Mouse (Mus musculus) intestine, embryonic 15.5 days (tissue): ENCODE measurements around the gene 4930432M17Rik. TPM values are rescaled to one million over a fixed set of nuclear protein-coding genes. Genes with fewer than 3 reads are reported as not detected.
A peak's percentile ranks its signal among the peaks of the same experiment; 100 is the strongest.

Experiments used
- ATAC-seq: fragments of 200-750 bp; cut with Nextera tagmentation; 2 replicates; pipeline ENCODE4 v1.8.0; 2017; ENCODE audit warnings: moderate TSS enrichment, moderate library complexity
- H3K27ac ChIP-seq: fragments of 300-500 bp; sonication (generic); 2 replicates; pipeline ENCODE4 v1.5.1; 2015; ENCODE audit warnings: mild to moderate bottlenecking, inconsistent platforms
- H3K27me3 ChIP-seq: fragments of 300-500 bp; sonication (generic); replicated peaks from 2 replicates; pipeline ENCODE4 v1.6.1; 2015; ENCODE audit warnings: inconsistent platforms
- H3K36me3 ChIP-seq: fragments of 300-500 bp; sonication (generic); 2 replicates; pipeline ENCODE4 v1.6.1; 2015; ENCODE audit warnings: inconsistent platforms
- H3K4me1 ChIP-seq: fragments of 300-500 bp; sonication (generic); replicated peaks from 2 replicates; pipeline ENCODE4 v1.6.1; 2015; ENCODE audit warnings: inconsistent platforms
- H3K4me2 ChIP-seq: fragments of 300-500 bp; sonication (generic); replicated peaks from 2 replicates; pipeline ENCODE4 v1.6.1; 2015; ENCODE audit warnings: mild to moderate bottlenecking, inconsistent platforms
- H3K4me3 ChIP-seq: fragments of 300-500 bp; sonication (generic); replicated peaks from 2 replicates; pipeline ENCODE4 v1.5.1; 2015; ENCODE audit warnings: inconsistent platforms
- H3K9ac ChIP-seq: fragments of 300-500 bp; sonication (generic); 2 replicates; pipeline ENCODE4 v1.6.1; 2015; ENCODE audit warnings: inconsistent platforms
- H3K9me3 ChIP-seq: fragments of 300-500 bp; sonication (generic); 2 replicates; pipeline ENCODE4 v1.6.1; 2016; ENCODE audit warnings: inconsistent platforms
- WGBS: fragments of 180-500 bp; shearing (Covaris S2); methylation state at CpG from one replicate; pipeline ENCODE4 v1.1.7; 2015; 5-methylcytosine and 5-hydroxymethylcytosine counted together
- polyA plus RNA-seq: library from polyadenylated mRNA; unstranded; fragments of >200 nt; fragmentation: Nextera tagmentation; extraction: Ambion mirVana; gene quantifications from 2 replicates; pipeline ENCODE4 v1.2.1, GENCODE M21; 2015

Gene 4930432M17Rik
- polyA plus RNA-seq, 1 experiment from 2014 or later = not detected

DNA sequence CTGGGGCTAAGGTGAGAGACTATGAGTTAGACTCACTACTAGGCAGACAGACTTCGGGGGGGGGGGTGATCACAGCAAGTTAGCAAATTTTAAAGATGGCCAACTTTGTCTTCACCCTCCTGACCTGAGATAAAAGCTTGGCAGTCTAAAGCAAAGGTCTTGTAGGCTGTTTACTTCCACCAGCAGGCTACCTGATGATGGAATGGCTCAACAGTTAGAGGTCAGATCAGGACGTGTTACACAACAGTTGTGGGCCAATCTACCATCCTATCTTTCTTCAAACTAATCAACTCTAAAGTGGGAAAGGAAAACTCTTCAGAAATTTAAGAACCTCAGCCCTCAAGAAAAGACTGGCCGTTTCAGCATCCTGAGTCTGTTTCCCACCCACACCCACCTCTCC, 9.6 kb downstream of the 4930432M17Rik start:
- 0 out of 2 replicates have a peak, but pooled peaks cover 4% of the 10 kb centered on the region for H3K4me1 ChIP-seq
- no peak overlapping the region for H3K9ac ChIP-seq
- H3K36me3 ChIP-seq = no peaks in the 10 kb centered on the region
- 71% methylated on average over 3 of the region's 3 CpGs for WGBS
- no peak overlapping the region for H3K27ac ChIP-seq
- H3K4me3 ChIP-seq = no peak overlapping the region
- H3K4me2 ChIP-seq = no peak overlapping the region
- no peaks in the 10 kb centered on the region for H3K9me3 ChIP-seq
- ATAC-seq = no peak
- H3K27me3 ChIP-seq = no peaks in the 10 kb centered on the region

DNA sequence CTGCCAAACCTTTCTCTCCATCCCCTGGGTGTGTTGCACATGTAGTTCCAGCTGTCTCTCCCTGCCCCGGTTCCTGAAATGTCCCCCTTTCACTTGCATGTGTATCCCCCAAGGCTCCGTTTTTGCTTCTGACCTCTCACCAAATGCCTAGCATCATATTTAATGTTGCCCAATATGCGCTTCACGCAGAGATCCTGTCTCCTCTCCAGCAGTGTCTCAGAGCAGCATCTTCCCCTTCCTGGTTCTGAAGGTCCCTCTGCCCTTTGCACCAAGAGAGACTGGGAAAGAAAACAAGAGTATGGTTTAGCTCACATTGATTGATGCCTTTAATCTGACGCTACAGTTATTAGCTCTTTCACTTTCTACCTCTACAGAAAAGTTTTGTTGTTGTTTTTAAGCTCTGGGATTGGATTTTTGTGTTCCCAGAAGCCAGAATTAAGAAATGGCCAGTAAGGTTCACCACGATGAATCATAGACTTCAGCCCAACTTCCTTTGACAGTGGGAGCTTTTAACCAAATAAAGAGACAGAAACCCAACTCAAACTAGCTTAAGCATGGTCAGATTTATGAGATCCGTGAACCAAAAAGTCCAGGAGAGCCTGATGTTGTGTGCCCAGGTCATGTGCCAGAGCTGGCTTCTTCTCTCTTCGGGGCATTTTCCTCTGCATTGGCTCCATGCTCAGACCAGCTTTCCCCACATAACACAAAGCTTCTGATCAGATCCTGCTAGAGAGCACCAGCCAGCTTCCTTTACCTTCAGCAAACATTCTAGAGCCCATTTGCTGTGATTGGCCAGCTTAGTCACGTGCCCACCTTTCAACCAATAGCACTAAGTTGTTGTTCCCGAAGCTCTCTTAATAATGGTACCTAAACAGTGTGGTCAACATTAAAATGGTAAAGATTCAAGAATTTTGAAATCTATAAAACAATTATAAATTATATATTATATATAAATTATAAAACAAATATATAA, 12.2 kb downstream of the 4930432M17Rik start:
- Histone ChIP-seq H3K9me3 (no peaks in the 10 kb centered on the region), H3K4me1 (0 out of 2 replicates have a peak, but pooled peaks cover 6% of the 10 kb centered on the region), H3K27me3 (no peaks in the 10 kb centered on the region), H3K4me3 (no peak overlapping the region), H3K36me3 (no peaks in the 10 kb centered on the region), H3K9ac (no peak overlapping the region), H3K4me2 (no peak overlapping the region), H3K27ac (no peak overlapping the region)
- WGBS = 72% methylated on average over 10 of the region's 10 CpGs
- no peak for ATAC-seq

DNA sequence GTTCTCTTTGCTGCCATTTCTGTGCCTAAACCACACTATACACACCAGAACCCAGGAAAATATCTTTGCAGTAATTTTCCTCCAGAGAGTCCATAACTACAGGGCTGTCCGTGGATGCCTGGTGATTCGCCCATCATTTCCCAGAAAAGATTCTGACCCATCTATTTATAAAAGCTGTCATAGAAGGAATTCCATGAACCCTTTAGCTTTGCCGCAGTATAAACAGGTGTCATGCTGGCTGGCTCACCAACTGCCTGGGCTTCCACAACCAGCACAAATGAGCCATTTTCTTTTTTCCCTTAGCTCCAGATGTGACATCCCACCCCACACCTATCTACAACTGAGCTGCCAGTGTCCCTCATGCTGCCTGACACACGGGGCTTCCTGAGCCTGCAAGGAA, 14.0 kb downstream of the 4930432M17Rik start:
- Histone ChIP-seq H3K4me1 (0 out of 2 replicates have a peak, but pooled peaks cover 6% of the 10 kb centered on the region), H3K27ac (no peak overlapping the region), H3K36me3 (no peaks in the 10 kb centered on the region), H3K9ac (no peak overlapping the region), H3K4me3 (no peak overlapping the region), H3K27me3 (no peaks in the 10 kb centered on the region), H3K9me3 (no peaks in the 10 kb centered on the region), H3K4me2 (no peak overlapping the region)
- 44% methylated on average over 4 of the region's 4 CpGs for WGBS
- no peak for ATAC-seq

DNA sequence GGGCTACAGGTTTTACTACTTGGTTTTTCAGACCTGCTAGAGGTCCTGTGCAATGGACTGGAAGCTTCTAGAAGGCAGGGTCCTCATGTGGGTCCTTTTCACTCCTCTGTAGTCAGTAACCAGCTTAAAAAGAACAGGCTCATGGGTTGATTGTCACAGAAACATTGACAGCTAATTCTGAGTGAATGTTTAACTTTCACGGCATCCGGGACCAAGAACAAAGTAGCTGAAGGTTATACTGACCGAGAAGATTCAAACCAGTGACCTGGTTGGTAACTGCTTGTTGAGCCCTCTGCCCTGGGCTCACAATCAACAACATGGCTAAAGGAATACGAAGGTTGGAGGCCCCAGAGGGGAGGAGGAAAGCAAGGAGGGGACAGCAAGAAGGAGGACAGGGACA, 14.4 kb downstream of the 4930432M17Rik start:
- H3K27me3 ChIP-seq = no peaks in the 10 kb centered on the region
- no peak overlapping the region for H3K9ac ChIP-seq
- 60% methylated on average over 4 of the region's 4 CpGs for WGBS
- no peak overlapping the region for H3K4me2 ChIP-seq
- no peak overlapping the region for H3K27ac ChIP-seq
- H3K4me1 ChIP-seq = 0 out of 2 replicates have a peak, but pooled peaks cover 6% of the 10 kb centered on the region
- no peaks in the 10 kb centered on the region for H3K9me3 ChIP-seq
- no peak overlapping the region for H3K4me3 ChIP-seq
- H3K36me3 ChIP-seq = no peaks in the 10 kb centered on the region
- ATAC-seq = no peak

DNA sequence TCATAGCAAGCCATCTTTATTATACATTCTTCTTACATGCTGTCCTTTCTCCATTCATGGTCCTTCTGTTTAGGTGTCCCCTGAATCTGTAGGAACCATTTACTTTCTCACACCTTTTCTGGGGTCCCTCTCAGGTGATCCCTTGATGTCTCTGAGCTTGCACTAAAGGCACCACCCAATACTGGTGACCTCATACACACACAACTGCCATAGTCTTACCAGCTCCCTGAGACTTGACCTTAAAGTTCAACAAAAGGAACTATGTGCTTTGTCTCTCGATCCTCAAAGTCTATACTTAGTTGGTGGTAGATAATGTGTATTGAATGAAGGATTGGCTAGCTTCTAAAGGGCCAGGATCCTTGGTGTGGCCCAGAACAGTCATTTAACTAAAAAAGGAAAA, 15.4 kb downstream of the 4930432M17Rik start:
- Histone ChIP-seq H3K27ac (no peak overlapping the region), H3K4me1 (0 out of 2 replicates have a peak, but pooled peaks cover 6% of the 10 kb centered on the region), H3K4me3 (no peak overlapping the region), H3K27me3 (no peaks in the 10 kb centered on the region), H3K9ac (no peak overlapping the region), H3K9me3 (no peaks in the 10 kb centered on the region), H3K4me2 (no peak overlapping the region), H3K36me3 (no peaks in the 10 kb centered on the region)
- 85% methylated on average over 1 of the region's 1 CpGs for WGBS
- no peak for ATAC-seq

DNA sequence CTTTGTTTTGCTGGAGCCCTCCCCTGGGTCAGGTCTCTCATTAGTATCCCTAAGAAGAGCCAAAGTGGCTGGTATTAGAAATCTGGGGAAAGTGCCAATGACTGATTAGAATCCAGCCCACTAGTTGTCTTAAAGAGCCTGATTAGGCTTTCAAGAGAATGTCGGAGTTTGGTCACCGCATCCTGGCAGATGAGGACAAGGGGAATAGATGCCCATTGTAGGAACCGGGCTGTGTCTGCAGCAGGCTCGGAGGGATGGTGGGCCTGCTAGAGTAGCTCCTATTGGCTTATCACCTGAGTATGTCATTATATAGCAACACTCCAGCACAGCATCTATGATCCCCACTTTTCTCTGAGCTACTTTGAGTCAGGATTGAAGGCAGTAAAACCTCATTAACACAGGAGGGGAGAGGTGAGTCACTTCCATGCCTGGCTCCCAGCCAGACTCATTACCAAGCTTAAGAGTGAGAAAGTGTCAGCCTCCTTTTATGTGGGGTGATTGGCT, 15.9 kb downstream of the 4930432M17Rik start:
- H3K4me3 ChIP-seq = no peak overlapping the region
- H3K27me3 ChIP-seq = no peaks in the 10 kb centered on the region
- no peak overlapping the region for H3K9ac ChIP-seq
- no peaks in the 10 kb centered on the region for H3K36me3 ChIP-seq
- H3K4me1 ChIP-seq = 0 out of 2 replicates have a peak, but pooled peaks cover 6% of the 10 kb centered on the region
- ATAC-seq = peak; percentile 39
- H3K9me3 ChIP-seq = no peaks in the 10 kb centered on the region
- H3K4me2 ChIP-seq = no peak overlapping the region
- WGBS = 77% methylated on average over 4 of the region's 4 CpGs
- H3K27ac ChIP-seq = no peak overlapping the region

DNA sequence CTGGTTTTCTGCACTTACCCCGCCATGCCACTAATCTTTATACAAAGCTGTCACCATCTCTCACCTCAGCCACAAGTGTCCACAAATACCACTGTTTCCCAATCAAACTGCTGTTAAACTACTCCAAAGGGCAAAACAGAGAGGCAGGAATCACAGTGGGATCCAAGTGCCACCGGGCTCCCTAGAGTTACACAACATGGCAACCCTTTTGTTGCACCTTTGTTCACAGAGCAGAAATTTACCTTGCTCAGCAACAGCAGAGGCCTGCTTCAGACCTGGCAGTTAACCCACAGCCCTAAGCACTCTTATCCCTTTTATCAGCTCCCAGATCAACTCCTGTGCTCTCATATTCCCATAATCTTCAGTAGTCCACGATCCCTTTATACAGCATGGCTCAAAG, 17.2 kb downstream of the 4930432M17Rik start:
- H3K4me2 ChIP-seq = no peak overlapping the region
- H3K27me3 ChIP-seq = 0 out of 2 replicates have a peak, but pooled peaks cover 2% of the 10 kb centered on the region
- WGBS = 87% methylated on average over 3 of the region's 3 CpGs
- H3K9me3 ChIP-seq = no peaks in the 10 kb centered on the region
- no peak overlapping the region for H3K4me3 ChIP-seq
- no peaks in the 10 kb centered on the region for H3K36me3 ChIP-seq
- H3K4me1 ChIP-seq = 0 out of 2 replicates have a peak, but pooled peaks cover 6% of the 10 kb centered on the region
- H3K9ac ChIP-seq = no peak overlapping the region
- no peak overlapping the region for H3K27ac ChIP-seq
- ATAC-seq = no peak

DNA sequence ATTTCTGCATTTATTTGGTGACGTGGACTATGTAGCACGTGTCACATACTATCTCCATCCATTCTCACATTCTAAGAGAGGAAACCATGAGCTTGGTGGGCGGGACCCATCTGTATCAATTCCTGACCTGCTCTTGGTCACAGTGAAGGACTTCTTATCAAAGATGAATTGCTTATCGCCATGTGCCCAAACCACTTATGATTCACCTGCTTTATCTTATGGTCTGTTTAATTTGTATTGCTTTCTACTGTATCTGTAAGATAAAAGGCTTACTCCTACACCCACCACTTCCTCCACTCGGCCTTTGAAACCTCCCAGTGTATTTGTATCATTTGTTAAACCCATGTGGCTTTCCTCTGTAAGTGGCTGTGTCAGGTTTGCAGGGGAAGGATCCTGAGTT, 18.5 kb downstream of the 4930432M17Rik start:
- 0 out of 2 replicates have a peak, but pooled peaks cover 2% of the 10 kb centered on the region for H3K27me3 ChIP-seq
- no peak overlapping the region for H3K4me2 ChIP-seq
- no peak overlapping the region for H3K27ac ChIP-seq
- WGBS = 68% methylated on average over 5 of the region's 5 CpGs
- no peak overlapping the region for H3K4me3 ChIP-seq
- ATAC-seq = no peak; the same call in 1 of the 2 replicates
- H3K9ac ChIP-seq = no peak overlapping the region
- H3K36me3 ChIP-seq = no peaks in the 10 kb centered on the region
- H3K9me3 ChIP-seq = no peaks in the 10 kb centered on the region
- 0 out of 2 replicates have a peak, but pooled peaks cover 6% of the 10 kb centered on the region for H3K4me1 ChIP-seq

DNA sequence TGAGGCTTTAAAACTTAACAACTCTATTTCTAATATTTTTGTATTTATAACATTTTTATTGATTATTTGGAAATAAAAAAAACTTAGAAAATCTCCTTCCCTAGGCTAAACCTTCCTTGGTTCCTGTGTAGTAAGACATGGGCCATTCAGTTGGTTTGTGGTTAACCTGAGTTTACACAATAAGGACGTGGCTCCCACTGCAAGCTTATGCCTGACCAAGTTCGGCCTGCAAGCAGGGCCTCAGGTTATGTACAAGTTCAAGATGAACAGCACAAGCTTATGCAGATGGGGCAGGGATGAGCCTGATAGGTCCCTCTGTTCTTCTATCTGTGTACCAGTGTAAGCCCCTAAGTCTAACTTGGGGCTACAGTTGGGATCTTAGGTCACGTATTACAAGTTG, 19.1 kb downstream of the 4930432M17Rik start:
- Histone ChIP-seq H3K36me3 (no peaks in the 10 kb centered on the region), H3K27ac (no peak overlapping the region), H3K4me1 (0 out of 2 replicates have a peak, but pooled peaks cover 5% of the 10 kb centered on the region), H3K9me3 (no peaks in the 10 kb centered on the region), H3K4me2 (no peak overlapping the region), H3K9ac (no peak overlapping the region), H3K4me3 (no peak overlapping the region), H3K27me3 (0 out of 2 replicates have a peak, but pooled peaks cover 2% of the 10 kb centered on the region)
- ATAC-seq = no peak
- 89% methylated on average over 3 of the region's 3 CpGs for WGBS

DNA sequence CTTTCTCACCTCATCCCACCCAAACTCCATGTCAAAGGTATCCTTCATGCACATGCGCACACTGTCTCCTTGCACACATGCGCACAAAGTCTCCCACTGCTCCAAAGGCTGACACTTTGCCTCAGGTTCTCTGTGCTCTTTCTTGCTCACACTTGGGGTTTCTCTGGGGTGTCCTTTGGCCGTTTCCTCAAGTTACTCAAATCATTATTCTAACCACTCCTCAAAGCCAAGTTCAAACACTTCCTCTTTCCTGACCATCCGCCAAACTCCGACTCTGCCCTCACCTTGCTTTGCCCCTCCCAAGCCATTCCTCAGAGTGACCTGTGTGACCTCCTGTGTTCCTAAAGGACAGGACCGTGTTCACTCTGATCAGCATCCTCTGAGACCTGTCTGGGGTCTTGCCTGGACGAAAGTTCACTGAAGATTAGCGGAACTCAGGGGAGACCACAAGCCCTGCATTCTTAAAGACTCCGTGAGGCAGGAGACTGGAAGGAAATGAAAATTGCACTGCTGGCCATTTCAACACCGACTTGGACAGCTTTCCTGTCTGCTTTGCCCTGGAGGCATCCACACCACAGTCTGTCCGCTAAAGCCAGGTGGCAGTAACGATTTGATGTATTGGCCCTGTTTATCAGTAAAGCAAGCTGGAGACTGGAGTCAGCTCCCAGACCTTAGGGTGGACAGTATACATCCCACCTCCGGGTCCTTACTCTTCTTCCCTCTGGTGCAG, 22.6 kb downstream of the 4930432M17Rik start:
- 69% methylated on average over 13 of the region's 13 CpGs for WGBS
- 0 out of 2 replicates have a peak, but pooled peaks cover 2% of the 10 kb centered on the region for H3K27me3 ChIP-seq
- no peak overlapping the region for H3K4me2 ChIP-seq
- H3K4me1 ChIP-seq = no peaks in the 10 kb centered on the region
- no peaks in the 10 kb centered on the region for H3K9me3 ChIP-seq
- no peaks in the 10 kb centered on the region for H3K36me3 ChIP-seq
- no peak overlapping the region for H3K9ac ChIP-seq
- no peak overlapping the region for H3K27ac ChIP-seq
- H3K4me3 ChIP-seq = no peak overlapping the region
- no peak for ATAC-seq

DNA sequence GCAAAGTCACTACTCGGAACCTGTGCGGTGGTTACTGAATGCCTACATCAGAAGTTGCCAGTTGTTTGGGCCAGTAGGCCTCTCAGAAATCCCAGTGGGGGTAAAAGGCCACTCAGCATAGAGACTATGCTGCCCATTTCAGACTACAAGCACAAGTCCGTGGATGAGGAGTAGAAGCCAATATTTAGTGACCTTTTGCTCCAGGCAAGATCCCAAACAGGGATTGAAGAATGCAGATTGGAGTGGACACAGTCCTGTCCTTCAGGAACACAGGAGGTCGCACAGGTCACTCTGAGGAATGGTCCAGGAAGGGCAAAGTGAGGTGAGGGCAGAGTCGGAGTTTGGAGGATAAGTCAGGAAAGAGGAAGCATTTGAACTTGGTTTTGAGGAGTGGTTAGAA, 23.2 kb downstream of the 4930432M17Rik start:
- Histone ChIP-seq H3K4me2 (no peak overlapping the region), H3K4me1 (no peaks in the 10 kb centered on the region), H3K9me3 (no peaks in the 10 kb centered on the region), H3K27ac (no peak overlapping the region), H3K4me3 (no peak overlapping the region), H3K27me3 (0 out of 2 replicates have a peak, but pooled peaks cover 2% of the 10 kb centered on the region), H3K36me3 (no peaks in the 10 kb centered on the region), H3K9ac (no peak overlapping the region)
- peak; percentile 3; the same call in 1 of the 2 replicates for ATAC-seq
- 78% methylated on average over 5 of the region's 5 CpGs for WGBS

DNA sequence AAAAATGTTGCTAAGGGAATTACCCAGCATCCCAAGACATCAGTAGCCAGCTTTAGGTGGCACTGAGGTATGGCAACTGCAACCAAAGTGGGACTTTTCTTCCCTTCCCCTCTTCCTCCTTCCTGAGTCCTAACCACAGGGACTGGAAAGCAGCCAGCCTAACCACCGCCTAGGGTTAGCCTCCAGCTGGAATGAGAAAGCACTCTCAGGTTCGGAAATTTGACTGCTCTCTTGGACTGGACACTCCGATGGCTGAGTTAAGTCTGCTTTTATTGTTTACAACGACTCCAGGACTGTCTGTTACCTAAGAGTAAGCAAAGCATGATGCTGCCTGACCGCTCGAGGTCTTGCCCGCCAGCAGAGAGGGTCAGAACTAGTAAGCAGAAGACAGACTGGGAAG, 26.6 kb downstream of the 4930432M17Rik start:
- H3K9me3 ChIP-seq = no peaks in the 10 kb centered on the region
- no peaks in the 10 kb centered on the region for H3K36me3 ChIP-seq
- no peak for ATAC-seq
- H3K9ac ChIP-seq = no peak overlapping the region
- no peak overlapping the region for H3K4me2 ChIP-seq
- H3K27me3 ChIP-seq = peaks cover 6% of the 10 kb centered on the region
- no peak overlapping the region for H3K4me3 ChIP-seq
- H3K27ac ChIP-seq = no peak overlapping the region
- 65% methylated on average over 7 of the region's 7 CpGs for WGBS
- H3K4me1 ChIP-seq = no peaks in the 10 kb centered on the region
